Mouse (Mus musculus) embryonic facial prominence, embryonic 14.5 days (tissue): ENCODE data around the gene Nol3. TPM values are rescaled to one million over a fixed set of nuclear protein-coding genes. Genes with fewer than 3 reads are reported as not detected.

Source experiments
- ATAC-seq: fragments of 200-750 bp; cut with Nextera tagmentation; 2 replicates; pipeline ENCODE4 v1.8.0; 2017; ENCODE audit warnings: low read depth, moderate number of reproducible peaks, moderate TSS enrichment
- DNase-seq: peaks from one replicate; pipeline ENCODE4 v3.0.0-alpha.2; 2015; ENCODE audit warnings: low spot score
- H3K27ac ChIP-seq: fragments of 300-500 bp; sonication (generic); replicated peaks from 2 replicates; pipeline ENCODE4 v1.5.1; 2014; ENCODE audit warnings: low read depth, mild to moderate bottlenecking, low read length, moderate library complexity
- H3K27me3 ChIP-seq: fragments of 300-500 bp; sonication (generic); replicated peaks from 2 replicates; pipeline ENCODE4 v1.6.1; 2014; ENCODE audit warnings: low read length; ENCODE audit not compliant: control insufficient read depth, insufficient read depth
- H3K36me3 ChIP-seq: fragments of 300-500 bp; sonication (generic); 2 replicates; pipeline ENCODE4 v1.6.1; 2014; ENCODE audit warnings: low read length, mixed read lengths; ENCODE audit not compliant: control insufficient read depth, insufficient read depth
- H3K4me1 ChIP-seq: fragments of 300-500 bp; sonication (generic); 2 replicates; pipeline ENCODE4 v1.6.1; 2014; ENCODE audit warnings: antibody characterized with exemption, low read length; ENCODE audit not compliant: control insufficient read depth, insufficient read depth
- H3K4me2 ChIP-seq: fragments of 300-500 bp; sonication (generic); 2 replicates; pipeline ENCODE4 v1.6.1; 2014; ENCODE audit warnings: low read depth, mild to moderate bottlenecking, low read length, moderate library complexity, mixed read lengths
- H3K4me3 ChIP-seq: fragments of 300-500 bp; sonication (generic); 2 replicates; pipeline ENCODE4 v1.5.1; 2014; ENCODE audit warnings: low read depth, mild to moderate bottlenecking, low read length
- H3K9ac ChIP-seq: fragments of 300-500 bp; sonication (generic); 2 replicates; pipeline ENCODE4 v1.6.1; 2014; ENCODE audit warnings: low read depth, mild to moderate bottlenecking, low read length, moderate library complexity, mixed read lengths
- H3K9me3 ChIP-seq: fragments of 300-500 bp; sonication (generic); 2 replicates; pipeline ENCODE4 v1.6.1; 2016; ENCODE audit warnings: low read length; ENCODE audit not compliant: control insufficient read depth
- WGBS: fragments of 180-500 bp; shearing (Covaris S2); extraction: QIAGEN DNeasy Blood & Tissue Kit; methylation state at CpG from one replicate; pipeline ENCODE4 v1.1.7; 2014; 5-methylcytosine and 5-hydroxymethylcytosine counted together
- polyA plus RNA-seq: library from polyadenylated mRNA; unstranded; fragments of >200 nt; fragmentation: Nextera tagmentation; extraction: Ambion mirVana; gene quantifications from 2 replicates; pipeline ENCODE4 v1.2.1, GENCODE M21; 2014

Gene Nol3
- polyA plus RNA-seq, 1 experiment from 2014 or later: 5.4 TPM

GRCm38 (mm10) chr8:105306146-105306691, 30.3 kb downstream of the Nol3 start:
- 27% methylated on average over 5 of the region's 5 CpGs for WGBS
- Histone ChIP-seq H3K9ac (peak overlapping the region; percentile 61), H3K4me2 (peak overlapping the region; percentile 80), H3K27ac (peak overlapping the region; percentile 82), H3K9me3 (no peaks in the 10 kb centered on the region), H3K4me1 (peaks cover 11% of the 10 kb centered on the region), H3K4me3 (peak overlapping the region; percentile 41), H3K36me3 (peaks cover 70% of the 10 kb centered on the region), H3K27me3 (no peaks in the 10 kb centered on the region)
- DNase-seq (no peak), ATAC-seq (peak; percentile 23)

GRCm38 (mm10) chr8:105307670-105308069, 31.7 kb downstream of the Nol3 start:
- no peak for DNase-seq
- H3K27ac ChIP-seq: no peak overlapping the region
- H3K9ac ChIP-seq: no peak overlapping the region
- WGBS: 90% methylated on average over 13 of the region's 13 CpGs
- peaks cover 11% of the 10 kb centered on the region for H3K4me1 ChIP-seq
- H3K36me3 ChIP-seq: peaks cover 70% of the 10 kb centered on the region
- no peaks in the 10 kb centered on the region for H3K9me3 ChIP-seq
- ATAC-seq: no peak
- no peak overlapping the region for H3K4me3 ChIP-seq
- H3K27me3 ChIP-seq: no peaks in the 10 kb centered on the region
- H3K4me2 ChIP-seq: no peak overlapping the region

GRCm38 (mm10) chr8:105308428-105308827, 32.5 kb downstream of the Nol3 start:
- DNase-seq (no peak), ATAC-seq (no peak)
- Histone ChIP-seq H3K4me2 (no peak overlapping the region), H3K27ac (no peak overlapping the region), H3K27me3 (no peaks in the 10 kb centered on the region), H3K36me3 (peaks cover 71% of the 10 kb centered on the region), H3K9me3 (no peaks in the 10 kb centered on the region), H3K9ac (no peak overlapping the region), H3K4me1 (peaks cover 11% of the 10 kb centered on the region), H3K4me3 (no peak overlapping the region)
- WGBS: 91% methylated on average over 10 of the region's 10 CpGs

GRCm38 (mm10) chr8:105309142-105309847, 33.4 kb downstream of the Nol3 start:
- peaks cover 11% of the 10 kb centered on the region for H3K4me1 ChIP-seq
- DNase-seq: no peak
- ATAC-seq: no peak
- no peak overlapping the region for H3K27ac ChIP-seq
- no peak overlapping the region for H3K4me2 ChIP-seq
- H3K36me3 ChIP-seq: peaks cover 70% of the 10 kb centered on the region
- no peak overlapping the region for H3K4me3 ChIP-seq
- no peak overlapping the region for H3K9ac ChIP-seq
- 78% methylated on average over 15 of the region's 15 CpGs for WGBS
- no peaks in the 10 kb centered on the region for H3K27me3 ChIP-seq
- no peaks in the 10 kb centered on the region for H3K9me3 ChIP-seq

- no peak overlapping the region for H3K4me2 ChIP-seq
- no peak overlapping the region for H3K4me3 ChIP-seq
- H3K27me3 ChIP-seq: no peaks in the 10 kb centered on the region
- H3K9ac ChIP-seq: no peak overlapping the region
- peaks cover 74% of the 10 kb centered on the region for H3K36me3 ChIP-seq
- H3K9me3 ChIP-seq: no peaks in the 10 kb centered on the region
- 81% methylated on average over 8 of the region's 8 CpGs for WGBS
- no peak overlapping the region for H3K27ac ChIP-seq
- peaks cover 7% of the 10 kb centered on the region for H3K4me1 ChIP-seq
- ATAC-seq (no peak), DNase-seq (no peak)
These were observed 34.2 kb downstream of the Nol3 start for GRCm38 (mm10) chr8:105310118-105310517.

GRCm38 (mm10) chr8:105311718-105312117, 35.8 kb downstream of the Nol3 start:
- Histone ChIP-seq H3K27ac (no peak overlapping the region), H3K9me3 (no peaks in the 10 kb centered on the region), H3K4me3 (no peak overlapping the region), H3K27me3 (no peaks in the 10 kb centered on the region), H3K4me2 (no peak overlapping the region), H3K36me3 (peaks cover 87% of the 10 kb centered on the region), H3K9ac (no peak overlapping the region), H3K4me1 (no peaks in the 10 kb centered on the region)
- ATAC-seq: no peak
- WGBS: 82% methylated on average over 1 of the region's 1 CpGs
- DNase-seq: no peak

- no peak overlapping the region for H3K4me2 ChIP-seq
- DNase-seq: no peak
- no peak overlapping the region for H3K27ac ChIP-seq
- H3K9me3 ChIP-seq: no peaks in the 10 kb centered on the region
- WGBS: 84% methylated on average over 8 of the region's 8 CpGs
- no peaks in the 10 kb centered on the region for H3K27me3 ChIP-seq
- no peak for ATAC-seq
- H3K4me3 ChIP-seq: no peak overlapping the region
- peaks cover 79% of the 10 kb centered on the region for H3K36me3 ChIP-seq
- no peaks in the 10 kb centered on the region for H3K4me1 ChIP-seq
- H3K9ac ChIP-seq: no peak overlapping the region
These were observed 37.0 kb downstream of the Nol3 start for GRCm38 (mm10) chr8:105312891-105313481.

- ATAC-seq: no peak
- no peak overlapping the region for H3K4me3 ChIP-seq
- H3K27ac ChIP-seq: no peak overlapping the region
- no peak for DNase-seq
- H3K36me3 ChIP-seq: peaks cover 76% of the 10 kb centered on the region
- 87% methylated on average over 9 of the region's 9 CpGs for WGBS
- H3K9ac ChIP-seq: no peak overlapping the region
- no peaks in the 10 kb centered on the region for H3K27me3 ChIP-seq
- H3K4me2 ChIP-seq: no peak overlapping the region
- H3K9me3 ChIP-seq: no peaks in the 10 kb centered on the region
- H3K4me1 ChIP-seq: no peaks in the 10 kb centered on the region
These were observed 37.9 kb downstream of the Nol3 start for GRCm38 (mm10) chr8:105313622-105314402.
